Mouse (Mus musculus): Measurements from ENCODE around the gene 3110040N11Rik. TPM values are rescaled to one million over a fixed set of nuclear protein-coding genes. Genes with fewer than 3 reads are reported as not detected.

3110040N11Rik gene
- polyA plus RNA-seq, 1 experiment: 29.7 TPM

GRCm38 (mm10) chr7:81740010-81740409 is 49.3 kb downstream of the 3110040N11Rik start:
- TF ChIP-seq CTCF (IDR thresholded peaks at IDR 0.05; ENCODE audit: borderline replicate concordance, insufficient read depth, low read length): no peak
- Histone ChIP-seq H3K4me3 (ENCODE audit: insufficient read depth, low read length) (no peak overlapping the region), H3K4me1 (ENCODE audit: control insufficient read depth, insufficient read depth, low read length) (no peaks in the 10 kb centered on the region), H3K27ac (ENCODE audit: insufficient read depth, low read length) (no peak overlapping the region)

DNA sequence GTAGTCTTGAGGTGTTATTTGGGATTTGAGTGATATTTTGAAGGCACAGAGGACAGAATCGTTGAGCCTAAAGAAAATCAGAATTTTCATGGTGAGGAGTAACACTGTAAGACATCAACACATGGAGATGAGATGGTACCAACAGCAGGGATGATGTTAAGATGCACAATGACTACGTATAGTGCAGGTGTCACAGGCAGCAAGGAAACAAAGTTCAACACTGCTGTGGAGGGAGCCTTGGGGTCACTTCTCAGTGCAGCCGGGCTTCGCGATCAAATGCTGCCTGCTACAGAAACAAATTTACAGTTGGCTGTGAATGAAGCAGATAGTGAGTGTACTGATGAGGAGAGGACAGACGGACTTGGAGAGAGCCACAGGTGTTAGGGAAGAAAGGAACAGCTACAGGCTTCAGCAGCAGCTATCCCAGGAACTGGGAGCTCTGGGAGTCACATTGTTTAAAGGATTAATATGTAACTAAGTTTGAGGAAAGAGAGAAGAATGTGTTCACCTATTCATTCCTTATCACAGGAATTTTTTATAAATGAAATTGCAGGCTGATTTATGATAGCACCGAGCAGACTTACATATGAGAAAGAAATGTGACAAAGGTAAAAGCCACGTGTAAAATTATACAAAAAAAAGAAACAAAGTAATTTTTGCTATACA is 50.4 kb downstream of the 3110040N11Rik start:
- Histone ChIP-seq H3K4me3 (ENCODE audit: insufficient read depth, low read length) (no peak overlapping the region), H3K27ac (ENCODE audit: insufficient read depth, low read length) (no peak overlapping the region), H3K4me1 (ENCODE audit: control insufficient read depth, insufficient read depth, low read length) (no peaks in the 10 kb centered on the region)
- no peak for TF ChIP-seq CTCF (IDR thresholded peaks at IDR 0.05; ENCODE audit: borderline replicate concordance, insufficient read depth, low read length)
- no peak for TF ChIP-seq POLR2A (IDR thresholded peaks at IDR 0.05; ENCODE audit: low read depth, low read length)

GRCm38 (mm10) chr7:81735300-81736048 is 53.8 kb downstream of the 3110040N11Rik start:
- TF ChIP-seq POLR2A (IDR thresholded peaks at IDR 0.05; ENCODE audit: low read depth, low read length) (no peak), CTCF (IDR thresholded peaks at IDR 0.05; ENCODE audit: borderline replicate concordance, insufficient read depth, low read length) (no peak)
- Histone ChIP-seq H3K27ac (ENCODE audit: insufficient read depth, low read length) (no peak overlapping the region), H3K4me1 (ENCODE audit: control insufficient read depth, insufficient read depth, low read length) (no peaks in the 10 kb centered on the region), H3K4me3 (ENCODE audit: insufficient read depth, low read length) (no peak overlapping the region)

- no peak overlapping the region for H3K4me3 ChIP-seq (ENCODE audit: insufficient read depth, low read length)
- no peak overlapping the region for H3K27ac ChIP-seq (ENCODE audit: insufficient read depth, low read length)
- H3K4me1 ChIP-seq (ENCODE audit: control insufficient read depth, insufficient read depth, low read length): no peaks in the 10 kb centered on the region
- TF ChIP-seq CTCF (IDR thresholded peaks at IDR 0.05; ENCODE audit: borderline replicate concordance, insufficient read depth, low read length) (no peak), POLR2A (IDR thresholded peaks at IDR 0.05; ENCODE audit: low read depth, low read length) (no peak)
Measured at GRCm38 (mm10) chr7:81732183-81733089, 56.8 kb downstream of the 3110040N11Rik start.

Other genes with a start within 250 kb of the 3110040N11Rik start
- not detected in 2 replicates for gene Fsd2, start 222.5 kb downstream of the 3110040N11Rik start, polyA plus RNA-seq (2011; ENCODE audit: insufficient read length, low read depth, missing spikeins)
- 7.5 and 7.9 TPM in 2 replicates for gene Whamm, start 218.2 kb downstream of the 3110040N11Rik start, polyA plus RNA-seq (2011; ENCODE audit: insufficient read length, low read depth, missing spikeins)
- 3.7 and 10.9 TPM in 2 replicates for gene Homer2, start 82.0 kb downstream of the 3110040N11Rik start, polyA plus RNA-seq (2011; ENCODE audit: insufficient read length, low read depth, missing spikeins)
- gene Ramac, start 26.6 kb downstream of the 3110040N11Rik start, polyA plus RNA-seq (2011; ENCODE audit: insufficient read length, low read depth, missing spikeins): 34.9 and 37.9 TPM in 2 replicates
- 126 and 134 TPM in 2 replicates for gene Btbd1, start 40.0 kb upstream of the 3110040N11Rik start, polyA plus RNA-seq (2011; ENCODE audit: insufficient read length, low read depth, missing spikeins)
- not detected in 2 replicates for gene Gm10160, start 66.3 kb upstream of the 3110040N11Rik start, polyA plus RNA-seq (2011; ENCODE audit: insufficient read length, low read depth, missing spikeins)
- 0.67 and 2.0 TPM in 2 replicates for gene Tm6sf1, start 69.5 kb upstream of the 3110040N11Rik start, polyA plus RNA-seq (2011; ENCODE audit: insufficient read length, low read depth, missing spikeins)
- 11.1 and 22.7 TPM in 2 replicates for gene Hdgfl3, start 145.0 kb upstream of the 3110040N11Rik start, polyA plus RNA-seq (2011; ENCODE audit: insufficient read length, low read depth, missing spikeins)
- 0.81 and 1.1 TPM in 2 replicates for gene Bnc1, start 202.8 kb upstream of the 3110040N11Rik start, polyA plus RNA-seq (2011; ENCODE audit: insufficient read length, low read depth, missing spikeins)

Data from embryonic fibroblast, embryonic 13.5 days (primary cell).